Mouse (Mus musculus): ENCODE results near the gene Oas1g.
A peak's percentile ranks its signal among the peaks of the same experiment; 100 is the strongest.
"Not testable (repeated sequence)": the region's sequence is repeated elsewhere in the genome, so short reads cannot be mapped to it uniquely, and the experiment has no call there.

Gene Oas1g

DNA sequence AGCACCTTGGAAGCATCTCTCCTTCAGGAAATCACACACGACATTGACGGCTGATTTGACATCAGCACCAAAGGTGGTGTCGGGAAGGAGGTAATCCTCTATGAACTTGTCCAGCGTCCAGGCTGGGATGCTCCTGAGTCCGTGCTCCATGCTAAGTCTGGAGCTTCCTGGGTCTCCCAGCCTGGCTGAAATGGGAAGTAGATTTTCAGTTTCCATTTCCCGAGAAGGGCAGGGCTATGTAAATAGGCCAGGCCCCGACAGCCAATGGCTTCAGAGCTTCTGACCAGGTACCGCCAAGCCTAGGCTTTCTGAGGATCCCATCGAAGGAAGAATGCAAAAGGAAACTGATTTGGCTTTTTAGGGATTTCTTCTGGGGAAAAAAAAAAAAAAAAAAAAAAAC is at the start of gene Oas1g:
Oas1g (minus strand) TSS at position 201 of the 400 bp plus-strand sequence.
- DNase-seq (ENCODE audit: low spot score in 2 of 2), result peak; percentile 14 to 42

DNA sequence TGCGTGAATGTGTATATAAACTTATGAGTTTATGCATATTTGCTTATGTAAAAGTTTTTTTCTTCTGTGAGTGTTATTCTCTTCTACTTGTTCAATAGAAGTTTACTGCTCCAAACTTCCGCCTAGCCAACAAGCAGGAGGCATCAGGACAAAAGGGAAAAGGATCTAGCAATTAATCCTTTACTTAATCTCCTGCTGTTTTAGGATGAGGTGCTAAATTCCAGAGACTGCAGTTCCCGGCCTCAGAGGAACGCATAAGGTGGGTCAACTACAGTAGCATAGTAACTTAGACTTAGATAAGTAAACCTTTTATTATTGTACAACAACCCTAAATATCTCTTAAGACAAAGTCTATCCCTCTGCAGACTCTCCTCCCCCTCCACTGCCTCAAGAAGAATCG is 46.6 kb upstream of the Oas1g start:
- DNase-seq (ENCODE audit: low spot score in 2 of 2), result no peak

DNA sequence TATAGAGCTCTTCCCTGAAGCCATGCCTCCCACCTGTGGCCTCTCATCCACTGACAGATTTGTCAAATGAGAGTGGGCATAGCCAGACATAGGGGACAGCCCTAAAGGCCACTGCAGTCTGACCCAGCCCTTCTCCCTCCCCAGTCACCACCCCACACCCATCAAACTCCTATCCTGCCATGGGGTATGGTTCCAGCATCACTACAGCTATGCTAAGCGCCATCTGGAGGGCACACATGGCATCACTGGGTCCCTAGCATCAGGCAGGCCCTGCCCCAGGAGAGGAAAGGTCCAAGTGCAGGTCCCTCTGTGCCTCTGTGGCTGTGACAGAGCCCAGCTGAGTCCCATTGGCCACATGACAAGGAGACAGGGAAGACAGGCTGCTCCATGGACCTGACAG is 39.6 kb upstream of the Oas1g start:
- DNase-seq (ENCODE audit: low spot score in 2 of 2), result peak in 1 of 2 experiments; percentile 54

DNA sequence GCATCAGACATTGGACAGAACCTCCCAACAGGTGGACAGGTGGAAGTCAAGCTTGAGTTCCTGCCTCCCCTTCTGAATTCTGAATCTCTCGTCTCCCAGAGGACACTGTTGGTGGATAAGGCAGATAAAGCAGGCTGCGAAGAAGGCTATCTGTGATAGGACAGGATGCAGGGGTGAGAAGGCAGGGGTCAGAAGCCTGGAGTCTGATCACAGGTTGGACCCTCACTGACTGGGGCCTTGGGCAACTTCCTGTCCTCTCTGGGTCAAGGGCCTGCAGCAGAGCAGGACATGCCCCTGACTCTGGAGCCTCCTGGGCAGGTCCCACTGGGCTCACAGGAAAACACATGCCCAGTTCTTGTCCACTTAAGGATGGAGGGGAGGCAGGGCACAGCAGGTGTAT is 38.9 kb upstream of the Oas1g start:
- DNase-seq (ENCODE audit: low spot score in 2 of 2), result peak in 1 of 2 experiments; percentile 51

DNA sequence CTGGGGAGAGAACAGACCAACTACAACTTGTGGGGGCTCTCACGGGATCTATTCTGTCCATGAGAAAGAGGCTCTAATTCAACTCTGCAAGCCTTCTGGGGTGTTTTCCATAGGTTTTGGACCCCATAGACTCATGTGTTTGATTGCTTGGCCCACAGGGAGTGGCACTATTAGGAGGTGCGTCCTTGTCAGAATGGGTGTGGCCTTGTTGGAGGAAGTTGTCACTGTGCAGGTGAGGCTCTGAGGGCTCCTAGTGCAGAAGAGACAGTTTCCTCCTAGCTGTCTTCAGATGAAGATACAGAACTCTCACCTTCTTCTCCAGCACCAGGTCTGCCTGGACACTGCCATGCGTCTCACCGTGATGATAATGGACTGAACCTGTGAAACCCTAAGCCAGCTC is 37.1 kb upstream of the Oas1g start:
- peak in 1 of 2 experiments; percentile 39 for DNase-seq (ENCODE audit: low spot score in 2 of 2)

DNA sequence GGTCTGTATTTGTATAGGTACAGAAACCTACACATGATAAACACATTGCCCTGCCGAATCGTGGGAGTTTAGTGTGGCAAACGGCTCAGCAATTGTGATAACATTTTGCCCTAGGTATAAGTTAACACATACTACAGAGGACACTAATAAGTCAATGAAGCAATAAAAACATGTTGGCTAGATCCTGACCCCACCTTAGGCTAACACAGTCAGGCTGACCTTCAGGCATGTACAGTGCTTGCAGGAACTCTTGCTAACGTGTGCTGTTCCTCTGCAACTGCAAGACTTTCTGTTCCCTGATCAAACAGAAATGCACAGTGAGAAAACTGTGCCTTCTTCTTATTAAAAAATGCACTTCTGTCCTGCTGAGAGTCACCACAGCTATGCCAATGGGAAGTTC is 36.6 kb upstream of the Oas1g start:
- no peak for DNase-seq (ENCODE audit: low spot score in 2 of 2)

DNA sequence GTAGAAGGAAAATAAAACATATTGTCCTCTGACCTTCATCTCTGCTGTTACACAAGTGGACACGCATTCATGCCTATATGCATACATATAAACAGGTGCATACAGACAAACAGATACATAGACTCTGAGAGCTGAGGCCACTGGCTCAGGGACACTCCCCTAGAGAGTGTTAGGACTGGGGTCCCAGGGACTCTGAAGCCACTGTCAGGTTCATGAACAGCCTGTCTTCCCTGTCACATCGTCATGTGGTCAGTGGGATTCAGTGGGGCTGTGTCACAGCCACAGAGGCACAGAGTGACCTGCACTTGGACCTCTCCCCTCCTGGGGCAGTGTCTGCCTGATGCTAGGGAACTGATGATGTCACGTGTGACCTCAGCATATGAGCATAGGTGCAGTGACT is 32.9 kb upstream of the Oas1g start:
- no peak for DNase-seq (ENCODE audit: low spot score in 2 of 2)

DNA sequence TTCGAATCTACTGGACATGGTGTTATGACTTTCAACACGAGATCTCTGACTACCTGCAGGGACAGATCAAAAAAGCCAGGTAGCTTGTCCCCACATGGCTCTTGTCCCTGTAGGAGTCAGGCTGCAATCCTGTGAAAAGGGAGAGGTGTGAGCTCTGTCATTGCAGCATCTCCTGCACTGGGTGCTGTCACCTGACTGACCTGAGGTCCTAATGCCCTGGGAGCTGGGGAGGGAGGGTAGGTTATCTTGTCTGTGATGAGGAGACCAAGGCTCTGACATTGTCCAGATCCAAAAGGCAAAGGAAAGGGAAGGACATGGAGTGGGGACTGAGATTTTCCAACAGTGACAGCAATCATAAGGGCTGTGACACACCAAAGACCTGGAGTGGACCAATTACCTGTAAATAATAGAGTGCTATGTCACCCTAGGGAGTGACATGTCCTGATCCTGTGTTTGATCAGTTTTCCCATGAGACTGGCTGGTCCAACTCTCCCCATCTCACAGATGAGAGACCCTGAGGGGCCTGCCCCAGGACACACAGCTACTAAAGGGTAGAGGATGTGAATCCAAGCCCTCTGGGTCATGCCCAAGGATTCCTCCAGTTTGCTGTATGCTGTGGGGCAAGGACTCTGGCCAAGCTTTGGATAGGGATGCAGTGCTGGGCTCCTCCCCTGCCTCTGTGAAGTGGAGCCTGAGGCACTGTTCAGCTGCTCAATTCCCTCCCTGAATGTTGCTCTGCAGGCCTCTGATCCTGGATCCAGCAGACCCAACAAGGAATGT is 31.9 kb upstream of the Oas1g start:
- DNase-seq (ENCODE audit: low spot score in 2 of 2), result peak in 1 of 2 experiments; percentile 54

DNA sequence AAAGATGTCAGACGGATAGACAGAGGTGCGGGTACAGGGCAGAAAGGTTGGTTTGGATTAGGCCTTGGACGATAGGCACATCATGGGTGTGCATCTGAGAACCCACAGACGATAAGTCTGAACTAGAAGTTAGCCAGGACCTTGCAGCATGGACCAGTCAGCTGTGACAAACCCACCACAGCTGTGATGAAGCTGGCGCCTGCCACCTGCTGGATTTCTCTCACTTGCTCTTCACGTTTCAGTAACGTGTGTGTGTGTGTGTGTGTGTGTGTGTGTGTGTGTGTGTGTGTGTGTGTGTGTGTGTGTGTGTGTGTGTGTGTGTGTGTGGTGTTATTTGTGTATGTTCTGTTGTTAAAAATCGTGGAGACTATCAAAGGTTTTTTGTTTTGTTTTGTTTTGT is 26.8 kb upstream of the Oas1g start, which contains the start of gene Oas1d:
Oas1d (plus strand) TSS at position 333 of the 400 bp plus-strand sequence.
- DNase-seq (ENCODE audit: low spot score in 2 of 2), result not testable (repeated sequence)

DNA sequence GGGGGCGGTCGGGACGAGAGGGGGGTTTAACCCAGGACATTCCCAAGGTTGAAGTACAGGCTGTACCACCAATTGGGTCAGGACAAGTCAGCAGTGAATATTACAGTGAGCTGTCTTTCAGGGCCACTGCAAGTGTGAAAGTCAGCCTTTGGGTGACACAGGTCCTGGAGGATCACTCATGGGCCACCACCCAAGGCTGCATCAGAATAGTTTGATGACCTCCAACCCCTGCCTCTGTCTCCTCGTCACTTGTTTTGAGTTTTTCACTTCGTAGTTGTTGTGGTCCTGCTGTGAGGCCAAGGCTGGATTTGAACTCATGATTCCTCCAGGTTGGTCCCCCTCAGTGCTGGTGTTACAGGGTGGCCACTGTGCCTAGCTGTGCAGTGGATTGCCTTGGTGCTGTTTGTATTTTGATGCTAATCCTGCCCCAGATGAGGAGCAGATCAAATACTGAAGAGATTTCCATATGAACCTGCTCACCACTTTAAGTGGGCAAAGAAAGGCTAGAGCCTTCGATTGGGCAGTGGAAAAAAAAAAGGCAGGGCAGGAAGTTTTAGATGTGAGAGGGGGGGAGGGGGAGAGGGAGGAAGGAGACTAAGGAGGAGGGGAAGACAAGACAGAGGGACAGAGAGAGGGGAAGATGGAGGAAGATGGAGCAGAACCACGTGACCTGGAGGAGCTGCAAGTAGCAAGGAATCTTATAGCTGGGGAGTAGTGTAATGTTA is 20.9 kb upstream of the Oas1g start:
- no peak for DNase-seq (ENCODE audit: low spot score in 2 of 2)

DNA sequence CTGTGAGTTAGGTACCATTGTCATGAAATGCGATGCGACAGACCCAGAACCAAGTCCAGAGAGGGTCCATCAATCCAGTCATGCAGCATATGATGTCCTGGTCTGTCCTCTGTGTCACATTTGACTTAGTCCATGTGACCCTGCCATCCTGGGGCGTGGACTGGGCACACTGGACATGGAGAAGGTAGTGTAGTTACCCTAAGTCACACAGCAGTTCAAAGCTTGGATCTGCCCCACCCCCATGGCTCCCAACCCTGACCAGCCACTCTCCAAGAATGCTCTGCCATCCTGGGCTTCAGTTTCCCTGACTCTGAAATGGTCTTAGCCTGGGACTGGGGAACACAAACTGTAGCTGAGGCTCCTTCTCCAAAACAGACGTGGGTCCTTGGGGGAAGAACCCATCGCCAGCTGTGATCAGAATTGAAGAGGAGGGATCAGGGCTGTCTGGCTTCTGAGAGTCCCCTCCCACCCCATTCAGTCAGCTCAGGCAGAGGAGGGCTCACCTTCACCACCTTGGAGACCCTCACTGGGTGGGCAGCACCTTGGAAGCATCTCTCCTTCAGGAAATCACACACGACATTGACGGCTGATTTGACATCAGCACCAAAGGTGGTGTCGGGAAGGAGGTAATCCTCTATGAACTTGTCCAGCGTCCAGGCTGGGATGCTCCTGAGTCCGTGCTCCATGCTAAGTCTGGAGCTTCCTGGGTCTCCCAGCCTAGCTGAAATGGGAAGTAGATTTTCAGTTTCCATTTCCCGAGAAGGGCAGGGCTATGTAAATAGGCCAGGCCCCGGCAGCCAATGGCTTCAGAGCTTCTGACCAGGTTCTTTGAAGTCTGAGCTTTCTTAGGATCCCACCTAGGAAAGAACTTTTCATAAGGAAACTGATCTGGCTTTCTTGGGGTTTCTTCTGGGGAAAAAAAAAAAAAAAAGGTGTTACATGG is 19.6 kb upstream of the Oas1g start, which contains the start of gene Oas1a:
Oas1a (minus strand) TSS at position 731 of the 943 bp plus-strand sequence.
- DNase-seq (ENCODE audit: low spot score in 2 of 2), result peak in 1 of 2 experiments; percentile 54

DNA sequence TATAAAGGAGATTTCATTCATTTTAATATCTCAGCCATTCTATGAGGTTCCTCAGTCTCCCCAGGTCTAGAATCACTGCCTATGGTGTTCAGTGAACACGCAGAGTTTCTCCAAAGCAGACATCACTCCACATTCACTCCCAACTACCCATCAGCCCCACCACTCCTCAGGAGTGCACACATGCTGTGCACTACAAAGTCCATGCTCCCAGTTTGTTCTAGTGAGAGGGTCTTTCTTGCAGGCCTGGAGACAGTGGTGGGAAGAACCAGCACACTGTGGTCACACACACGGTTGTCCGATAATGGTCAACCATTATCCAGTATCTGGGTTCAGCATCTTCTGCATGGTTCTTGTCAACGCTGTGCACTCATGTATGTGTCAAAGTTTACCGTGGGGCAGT is 14.6 kb upstream of the Oas1g start:
- DNase-seq (ENCODE audit: low spot score in 2 of 2), result peak in 1 of 2 experiments; percentile 54

DNA sequence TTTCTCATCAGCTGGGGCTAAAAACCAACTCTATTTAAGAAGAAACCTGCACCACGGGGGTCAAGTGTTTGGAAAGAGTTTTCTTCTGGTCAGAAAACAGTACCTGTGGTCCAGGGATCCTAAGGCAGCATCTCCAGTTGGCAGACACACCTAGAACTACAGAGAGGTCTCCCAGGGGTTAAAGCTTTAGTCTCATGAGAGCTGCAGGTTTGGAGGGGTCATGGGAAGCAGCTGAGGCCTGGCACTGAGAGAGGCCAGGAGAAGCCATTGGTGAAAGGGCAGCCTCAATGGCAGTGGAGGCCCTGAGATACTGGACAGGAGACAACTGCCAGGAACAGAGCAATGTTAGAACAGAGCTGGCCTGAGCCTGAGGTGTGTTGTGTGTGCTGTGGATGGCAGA is 13.3 kb upstream of the Oas1g start:
- DNase-seq (ENCODE audit: low spot score in 2 of 2), result peak in 1 of 2 experiments; percentile 56

DNA sequence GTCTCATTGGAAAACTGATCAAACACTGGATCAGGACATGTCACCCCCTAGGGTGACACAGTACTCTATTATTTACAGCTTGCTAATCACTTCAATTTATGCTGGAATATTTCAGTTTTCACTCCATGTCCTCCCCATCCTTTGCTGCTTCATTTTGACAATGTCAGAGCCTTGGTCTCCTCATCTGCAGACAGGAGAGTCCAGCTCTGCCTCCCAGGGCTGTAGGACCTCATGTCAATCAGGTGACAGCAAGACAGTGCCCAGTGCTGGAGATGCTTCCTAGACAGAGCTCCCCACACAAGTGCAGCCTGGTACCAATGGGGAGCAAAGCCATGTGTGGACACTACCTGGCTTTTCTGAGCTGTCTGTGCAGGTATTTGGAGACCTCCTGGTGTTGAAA is 11.3 kb upstream of the Oas1g start:
- peak in 1 of 2 experiments; percentile 55 for DNase-seq (ENCODE audit: low spot score in 2 of 2)

DNA sequence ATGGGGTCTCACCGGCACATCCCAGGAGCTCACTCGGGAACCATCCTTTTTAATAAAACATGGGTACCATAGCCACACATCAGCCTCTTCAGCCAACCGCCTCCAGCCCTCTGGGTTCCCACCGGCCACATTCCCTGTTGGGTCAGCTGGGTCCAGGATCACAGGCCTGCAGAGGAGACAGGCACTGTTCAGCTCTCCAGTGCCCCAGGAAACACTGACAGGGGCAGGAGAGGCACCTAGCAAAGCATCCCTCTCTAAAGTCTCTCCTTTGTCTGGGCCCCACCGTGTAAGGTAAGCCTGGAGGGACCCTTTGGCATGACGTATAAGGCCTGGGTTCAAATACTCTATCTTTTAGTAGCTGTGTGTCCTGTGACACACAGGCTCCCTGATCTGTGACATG is 10.9 kb upstream of the Oas1g start:
- peak in 1 of 2 experiments; percentile 58 for DNase-seq (ENCODE audit: low spot score in 2 of 2)

DNA sequence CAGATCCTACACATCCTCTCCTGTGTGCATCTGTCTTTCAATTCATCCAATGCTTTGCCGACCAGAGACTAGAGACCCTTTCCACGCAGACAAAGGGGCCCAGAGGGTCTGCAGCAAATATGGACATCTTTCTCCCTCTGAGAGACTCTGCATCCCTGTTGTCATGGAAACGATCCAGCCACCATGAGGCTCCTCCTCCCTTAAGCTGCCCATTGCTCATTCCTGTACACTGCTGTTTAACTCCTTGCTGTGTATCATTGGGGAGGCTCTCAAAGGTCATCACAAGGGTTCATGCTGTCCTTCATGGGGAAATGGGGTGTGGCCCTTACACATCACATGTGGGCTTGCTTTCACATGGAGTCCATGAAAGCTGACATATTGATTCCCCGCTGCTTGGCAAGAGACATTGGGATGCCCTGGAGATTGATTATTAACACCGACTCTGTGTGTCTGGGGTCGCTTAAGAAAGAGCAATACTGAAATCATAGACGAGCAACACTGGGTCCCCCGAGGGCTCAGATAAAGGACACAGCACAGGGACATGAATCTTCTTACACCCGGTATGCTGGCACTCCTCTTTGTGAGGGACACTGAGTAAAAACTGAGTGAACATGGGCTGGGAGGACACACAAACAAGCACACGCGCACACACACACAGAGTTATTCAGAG is 8.0 kb upstream of the Oas1g start:
- peak in 1 of 2 experiments; percentile 47 for DNase-seq (ENCODE audit: low spot score in 2 of 2)

DNA sequence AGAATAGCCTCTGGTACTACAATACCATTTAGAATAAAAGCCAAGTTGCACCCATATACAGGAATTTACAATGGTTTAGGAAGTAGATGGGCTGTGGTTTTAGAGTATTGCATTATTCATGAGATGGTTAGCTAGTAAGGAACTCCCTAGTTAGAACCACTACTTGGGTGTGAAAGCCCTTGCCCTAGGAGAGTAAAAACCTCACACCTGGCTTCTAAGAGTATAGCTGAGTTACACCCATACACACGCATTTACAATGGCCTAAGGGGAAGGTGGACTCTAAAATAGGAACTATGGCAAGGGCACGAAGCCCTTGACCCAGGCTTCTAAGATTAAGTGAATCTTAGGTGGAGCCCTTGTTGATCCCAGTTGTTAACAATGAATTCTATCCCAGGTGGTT is 7.3 kb upstream of the Oas1g start:
- not testable (repeated sequence) for DNase-seq (ENCODE audit: low spot score in 2 of 2)

DNA sequence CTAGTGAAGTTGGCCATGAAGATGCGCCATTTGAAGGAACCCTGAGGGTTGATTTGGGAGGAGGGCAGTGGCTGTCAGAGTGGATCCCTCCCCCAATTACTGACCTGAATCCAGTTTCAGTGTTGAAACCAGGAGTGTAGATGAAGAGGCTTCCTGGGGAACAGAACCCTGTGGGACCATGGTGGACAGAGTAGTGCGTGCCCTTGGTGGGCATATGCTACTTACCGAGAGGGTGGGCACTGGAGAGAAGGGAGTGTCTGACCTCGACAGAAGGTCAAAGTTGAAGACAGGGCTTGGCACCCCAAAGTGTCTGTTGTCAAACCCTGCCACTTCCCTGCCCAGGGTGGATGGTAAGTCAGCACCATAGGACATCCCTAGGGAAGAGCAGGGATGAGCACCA is 6.5 kb upstream of the Oas1g start:
- DNase-seq (ENCODE audit: low spot score in 2 of 2), result not testable (repeated sequence)

DNA sequence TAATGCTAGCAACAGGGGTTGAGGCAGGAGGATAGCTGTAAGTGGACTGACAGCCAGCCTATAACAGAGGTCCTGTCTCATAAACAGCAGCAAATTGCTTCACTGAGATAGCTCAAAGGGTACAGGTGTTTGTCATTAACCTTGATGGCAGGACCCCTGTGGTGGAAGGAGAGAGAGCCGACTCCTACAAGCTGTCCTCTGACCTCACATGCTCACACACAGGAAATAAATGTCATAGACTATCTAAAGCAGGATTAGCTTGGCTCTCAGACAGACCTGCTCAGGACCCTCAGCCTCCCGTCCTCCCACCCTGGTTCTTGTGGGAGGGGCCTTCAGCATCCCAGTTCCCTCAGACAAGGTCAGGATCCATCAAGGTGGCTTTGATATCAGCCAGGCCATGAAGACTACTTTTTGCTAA is 4.8 kb upstream of the Oas1g start:
- peak in 1 of 2 experiments; percentile 50 for DNase-seq (ENCODE audit: low spot score in 2 of 2)

DNA sequence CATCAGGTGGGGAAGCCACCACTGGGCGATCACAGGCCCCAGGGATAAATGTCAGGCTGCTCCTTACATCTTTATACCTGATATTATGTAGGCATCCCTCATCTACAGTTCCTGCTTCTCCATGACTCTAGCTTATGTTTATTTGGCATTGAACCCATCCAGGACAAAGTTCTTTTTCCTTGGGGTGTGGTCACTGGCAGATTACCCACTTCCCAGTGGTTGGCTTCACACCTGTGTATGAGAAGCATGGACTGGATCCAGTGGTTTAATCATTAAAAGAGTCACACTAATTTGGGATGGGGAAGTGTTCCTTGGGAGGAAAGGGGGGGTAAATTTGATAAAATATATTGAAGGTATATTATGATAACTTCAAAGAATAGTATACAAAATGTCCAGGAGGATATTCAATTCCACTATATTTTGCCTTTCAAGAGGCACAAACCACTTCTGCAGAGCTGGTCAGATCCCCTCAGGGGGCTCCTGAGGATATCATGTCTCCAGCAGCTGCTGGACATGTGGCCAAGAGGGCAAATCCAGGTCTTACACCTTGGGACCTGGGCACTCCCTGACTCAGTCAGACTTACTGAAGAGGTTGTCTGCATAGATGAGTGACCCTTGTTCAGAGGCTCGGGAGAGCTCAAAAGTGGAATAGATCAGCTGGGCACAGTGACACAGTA is 4.3 kb upstream of the Oas1g start:
- DNase-seq (ENCODE audit: low spot score in 2 of 2), result peak in 1 of 2 experiments; percentile 57
